Mouse (Mus musculus) thymus, adult 18-20 months (tissue): ENCODE data around the gene Pdgfd.
"Not testable (repeated sequence)": the region's sequence is repeated elsewhere in the genome, so short reads cannot be mapped to it uniquely, and the experiment has no call there.

ENCODE experiments used
- DNase-seq, 2 experiments: peaks; one replicate each; pipeline ENCODE4 v3.0.0; 2022; ENCODE audit warnings: mixed read lengths in 2 of 2

The Pdgfd gene

DNA sequence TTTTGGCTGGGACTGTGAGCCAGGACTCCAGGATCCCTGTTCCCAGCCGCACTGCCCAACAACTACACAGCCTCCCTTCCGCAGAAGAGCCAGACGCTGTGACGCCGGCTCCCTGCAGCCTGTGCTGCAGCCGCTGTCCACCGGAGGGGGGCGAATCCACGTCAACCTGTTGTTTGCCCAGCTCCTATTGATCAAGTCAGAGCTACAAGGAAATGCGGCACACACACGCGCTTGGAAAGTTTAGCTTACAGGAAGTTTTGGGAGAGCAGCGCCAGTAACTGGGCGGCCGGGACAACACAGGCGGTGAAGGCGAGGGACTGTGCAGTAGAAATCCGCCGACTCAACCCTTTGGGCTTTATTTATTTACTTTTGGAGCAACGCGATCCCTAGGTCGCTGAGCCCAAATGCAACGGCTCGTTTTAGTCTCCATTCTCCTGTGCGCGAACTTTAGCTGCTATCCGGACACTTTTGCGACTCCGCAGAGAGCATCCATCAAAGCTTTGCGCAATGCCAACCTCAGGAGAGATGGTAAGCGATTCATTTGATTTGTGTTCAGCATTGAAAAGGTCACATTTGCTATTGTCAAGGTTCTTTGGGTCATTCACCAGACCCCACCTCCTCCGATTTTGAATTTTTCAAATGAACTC lies at the start of gene Pdgfd:
TSS of gene Pdgfd (plus strand) at position 194 of the 647 bp plus-strand sequence.
- DNase-seq: peak in 1 of 2 experiments; percentile 1

DNA sequence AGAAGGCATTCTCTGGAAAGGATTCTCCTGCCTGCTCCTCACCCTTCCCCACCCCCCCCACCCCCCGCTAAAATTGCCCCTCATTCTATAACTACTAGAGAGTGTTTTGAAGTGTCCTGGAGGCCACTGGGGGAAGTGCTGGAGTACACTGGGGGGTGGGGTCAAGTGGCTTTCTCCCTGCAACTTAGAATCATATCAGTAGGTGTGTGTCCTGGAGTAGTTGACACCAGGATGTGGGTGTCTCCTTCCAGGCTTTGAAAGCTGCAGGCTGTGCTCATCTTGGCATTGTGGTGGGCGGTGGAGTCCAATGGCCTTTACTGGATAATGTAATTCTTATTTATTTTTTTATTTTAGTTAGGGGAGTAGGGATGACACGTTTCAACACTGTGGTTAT lies 651 bp downstream of the Pdgfd start:
- DNase-seq: no peak

DNA sequence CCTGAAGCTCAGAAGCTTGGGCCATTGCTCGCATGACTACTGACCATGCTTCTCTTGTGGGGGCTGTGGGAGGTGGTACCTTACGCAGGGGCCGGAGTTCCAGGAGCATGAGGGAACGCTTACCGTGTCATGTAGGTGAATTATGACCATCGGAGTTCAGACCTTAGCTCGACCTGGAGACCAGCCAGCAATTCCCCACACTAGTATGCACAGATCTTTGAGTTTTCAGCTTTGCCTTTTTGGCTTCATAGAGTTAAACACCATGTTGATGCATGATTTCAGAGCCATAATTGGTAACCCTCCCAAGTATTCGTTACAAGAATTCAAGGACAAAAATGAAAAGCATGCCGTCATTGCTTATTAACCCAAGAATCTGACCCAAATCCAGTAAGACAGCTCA lies 2.6 kb downstream of the Pdgfd start:
- DNase-seq: no peak

DNA sequence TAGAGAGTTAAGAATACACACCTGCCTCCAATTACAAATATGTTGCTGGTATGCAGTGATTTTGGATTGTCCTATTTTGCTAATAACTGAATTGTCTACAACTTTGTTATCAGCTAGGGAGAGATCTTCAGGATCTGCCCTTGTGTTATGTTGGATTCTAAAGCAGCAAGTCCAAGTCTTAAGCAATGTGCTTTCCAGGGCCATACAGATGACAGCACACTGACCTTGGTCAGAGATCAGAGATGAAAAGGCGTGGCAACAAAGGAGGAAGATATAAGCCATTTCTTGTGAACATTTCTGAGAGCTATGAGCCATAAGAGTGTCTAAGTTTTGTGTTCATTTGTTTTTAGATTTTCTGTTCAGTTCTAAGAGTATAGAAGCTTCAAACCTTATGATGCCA lies 4.9 kb downstream of the Pdgfd start:
- no peak for DNase-seq

DNA sequence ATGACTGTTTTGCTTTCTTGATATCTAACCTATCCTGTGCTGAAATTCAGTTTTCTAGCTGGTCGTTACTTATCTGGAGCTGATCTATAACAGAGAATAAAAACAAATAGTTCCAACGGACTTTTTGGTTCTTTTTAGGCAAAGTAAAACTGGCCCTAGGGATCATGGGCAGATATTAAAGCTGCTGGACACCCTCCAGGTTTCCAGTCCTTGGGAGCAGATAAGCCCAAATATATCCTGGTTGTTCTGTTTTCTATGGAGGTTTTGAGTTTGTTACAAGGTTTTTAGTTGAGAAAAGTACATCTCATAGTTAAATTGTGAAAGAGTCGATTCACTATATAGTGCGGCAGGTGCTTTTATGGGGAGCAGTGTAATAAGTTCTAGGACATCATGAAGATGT lies 7.3 kb downstream of the Pdgfd start:
- DNase-seq: no peak

DNA sequence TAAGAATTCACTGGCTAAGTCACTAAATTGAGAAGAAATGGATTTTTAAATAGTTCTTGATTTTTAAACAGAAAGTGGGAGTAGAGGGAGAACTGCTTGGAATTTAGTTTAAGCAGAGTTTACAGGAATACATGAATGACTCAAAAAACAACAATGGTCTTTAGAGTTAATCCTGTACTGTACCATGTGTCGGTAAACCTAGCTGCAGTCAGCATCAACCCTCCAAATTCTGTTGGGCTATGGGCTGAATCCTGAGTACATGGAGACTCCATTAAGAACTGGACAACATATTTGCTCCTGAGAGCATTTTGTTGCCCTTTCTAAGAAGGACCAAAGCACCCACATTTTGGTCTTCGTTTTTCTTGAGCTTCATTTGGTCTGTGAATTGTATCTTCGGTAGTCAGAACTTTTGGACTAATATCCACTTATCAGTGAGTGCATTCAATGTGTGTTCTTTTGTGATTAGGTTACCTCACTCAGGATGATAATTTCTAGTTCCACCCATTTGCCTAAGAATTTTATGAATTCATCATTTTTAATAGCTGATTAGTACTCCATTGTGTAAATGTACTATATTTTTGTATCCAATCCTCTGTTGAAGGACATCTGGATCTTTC lies 14.0 kb downstream of the Pdgfd start:
- no peak for DNase-seq

DNA sequence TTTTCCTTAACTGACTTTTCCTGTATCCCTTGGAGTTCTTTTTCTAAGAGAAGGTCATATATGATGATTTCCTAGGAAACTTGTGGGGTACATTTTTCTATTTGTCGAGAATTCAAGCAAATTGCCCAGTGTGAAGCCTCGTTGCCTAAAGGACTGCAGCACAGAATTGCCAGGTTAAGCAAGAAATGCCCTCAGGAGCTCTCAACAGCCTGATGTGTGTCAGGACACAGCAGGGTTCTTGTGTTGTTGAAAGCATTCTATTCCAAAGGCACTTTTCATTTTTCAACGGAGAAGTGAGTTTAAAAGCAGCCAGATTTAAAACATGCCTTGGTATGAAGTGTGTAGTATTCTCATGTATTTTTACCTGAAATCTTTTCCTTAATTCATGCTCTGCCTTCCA lies 19.6 kb downstream of the Pdgfd start:
- DNase-seq: no peak

DNA sequence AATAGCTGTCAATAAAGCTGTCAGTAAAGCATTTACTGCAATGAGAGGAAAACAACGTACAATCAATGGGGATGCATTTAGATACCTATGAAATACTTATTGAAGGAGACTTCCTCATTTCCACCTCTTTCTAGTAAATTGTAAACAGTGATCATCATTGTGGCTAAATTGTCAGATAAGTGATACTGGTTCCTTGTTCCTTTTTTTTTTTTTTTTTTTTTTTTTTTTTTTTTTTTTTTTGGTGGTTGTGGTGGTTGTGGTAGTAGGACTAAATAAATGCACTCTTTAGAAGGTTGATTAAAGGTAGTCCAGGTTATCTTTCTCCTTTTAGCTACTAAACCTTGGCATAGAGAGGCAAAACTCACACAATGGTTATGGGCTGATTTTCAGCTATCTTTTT lies 25.0 kb downstream of the Pdgfd start:
- no peak for DNase-seq

DNA sequence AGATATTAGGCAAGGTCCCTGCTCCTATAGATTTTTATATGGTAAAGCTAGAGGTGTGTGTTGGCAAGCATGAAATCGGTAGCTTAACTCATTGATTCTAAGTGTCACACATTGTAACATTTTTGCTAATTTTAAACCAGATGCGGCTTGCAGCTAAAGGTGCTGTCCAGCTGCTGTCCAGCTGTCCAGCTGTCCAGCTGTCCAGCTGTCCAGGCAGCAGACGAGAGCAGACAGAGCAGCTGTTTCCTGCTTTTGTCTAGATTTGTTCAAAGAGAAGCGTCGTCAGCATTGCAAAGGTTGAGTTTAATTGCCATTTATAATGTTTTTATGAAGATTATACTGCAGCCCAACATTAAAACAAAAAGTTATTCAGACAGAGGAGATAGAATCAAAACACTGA lies 44.5 kb downstream of the Pdgfd start:
- no peak for DNase-seq

DNA sequence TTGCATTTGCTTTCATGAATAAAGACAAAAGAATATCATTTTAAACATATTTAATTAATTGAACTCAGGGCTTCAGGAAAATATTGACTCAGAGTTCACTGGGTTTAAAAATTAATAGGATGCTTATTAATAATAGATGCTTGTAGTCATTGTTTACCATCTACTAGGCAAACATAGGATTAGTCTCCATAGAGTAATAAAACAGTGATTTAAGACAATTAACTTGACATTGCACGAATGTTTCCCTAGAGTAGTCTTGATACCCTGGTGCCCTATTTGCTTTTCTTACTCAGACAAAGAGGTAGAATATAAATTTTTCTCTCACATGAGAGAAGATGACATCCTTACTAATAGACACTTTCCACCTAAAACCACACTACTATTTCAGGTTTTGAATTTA lies 49.1 kb downstream of the Pdgfd start:
- no peak for DNase-seq

DNA sequence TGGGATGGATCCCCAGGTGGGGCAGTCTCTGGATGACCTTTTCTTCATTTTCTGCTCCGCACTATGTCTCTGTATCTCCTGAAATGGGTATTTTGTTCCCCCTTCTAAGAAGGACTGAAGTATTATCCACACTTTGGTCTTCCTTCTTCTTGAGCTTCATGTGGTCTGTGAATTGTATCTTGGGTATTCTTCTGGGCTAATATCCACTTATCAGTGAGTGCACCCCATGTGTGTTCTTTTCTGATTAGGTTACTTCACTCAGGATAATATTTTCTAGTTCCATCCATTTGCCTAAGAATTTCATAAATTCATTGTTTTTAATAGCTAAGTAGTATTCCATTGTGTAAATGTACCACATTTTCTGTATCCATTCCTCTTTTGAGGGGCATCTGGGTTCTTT lies 67.6 kb downstream of the Pdgfd start:
- not testable (repeated sequence) for DNase-seq

DNA sequence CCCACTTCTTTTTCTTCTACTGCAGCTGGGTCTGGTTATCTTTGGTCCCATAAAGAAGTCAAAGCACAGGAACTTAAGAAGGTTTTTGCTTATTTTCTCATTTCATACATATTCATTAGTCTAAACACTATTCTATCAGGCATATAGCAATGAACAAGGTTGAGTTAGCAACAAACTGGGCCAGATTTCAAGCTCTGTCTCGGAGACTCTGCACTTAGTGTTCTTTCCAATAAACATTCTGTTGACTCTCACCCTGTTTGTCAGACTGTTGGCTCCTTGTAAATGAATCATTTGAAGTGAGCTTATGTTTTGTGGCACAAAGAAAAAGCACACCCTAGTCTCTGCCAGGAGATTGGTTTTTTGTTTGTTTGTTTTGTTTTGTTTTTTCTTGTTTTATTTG lies 81.9 kb downstream of the Pdgfd start:
- no peak for DNase-seq

DNA sequence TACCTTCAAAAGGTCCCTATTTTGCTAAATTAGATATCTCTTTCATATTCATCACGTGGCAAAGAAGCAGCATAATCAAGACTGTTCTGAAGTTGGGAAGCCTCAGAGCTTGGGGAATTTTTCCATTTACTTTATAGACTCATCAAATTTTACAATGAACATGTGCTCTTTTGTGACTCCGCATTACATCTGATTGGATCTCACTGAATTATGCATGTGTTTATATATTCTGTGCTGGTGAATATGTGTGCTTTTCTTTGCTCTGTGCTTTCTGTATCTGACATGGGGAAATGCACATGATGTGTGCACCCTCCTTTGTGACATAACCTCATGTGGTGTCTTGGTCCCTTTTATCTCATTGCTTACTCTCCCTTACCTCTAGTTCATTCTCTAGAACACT lies 83.6 kb downstream of the Pdgfd start:
- DNase-seq: no peak

DNA sequence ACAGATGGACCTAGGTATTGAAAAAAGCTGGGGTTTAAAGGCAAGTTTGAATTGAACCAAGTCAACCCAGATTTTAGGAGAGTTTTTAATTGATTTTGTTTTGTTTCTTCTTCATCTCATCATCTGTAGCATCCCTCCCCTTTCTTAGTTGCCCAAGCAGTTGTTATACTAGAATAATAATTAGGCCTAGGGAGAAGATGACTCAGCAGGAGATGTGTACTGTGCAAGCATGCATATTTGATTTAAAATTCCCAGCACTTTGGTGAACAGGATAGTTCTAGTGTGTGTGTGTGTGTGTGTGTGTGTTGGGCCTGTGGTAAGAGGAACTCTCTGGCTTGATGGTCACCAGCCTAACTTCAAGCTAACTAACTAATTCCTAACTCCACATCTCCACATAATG lies 88.7 kb downstream of the Pdgfd start:
- DNase-seq: no peak

DNA sequence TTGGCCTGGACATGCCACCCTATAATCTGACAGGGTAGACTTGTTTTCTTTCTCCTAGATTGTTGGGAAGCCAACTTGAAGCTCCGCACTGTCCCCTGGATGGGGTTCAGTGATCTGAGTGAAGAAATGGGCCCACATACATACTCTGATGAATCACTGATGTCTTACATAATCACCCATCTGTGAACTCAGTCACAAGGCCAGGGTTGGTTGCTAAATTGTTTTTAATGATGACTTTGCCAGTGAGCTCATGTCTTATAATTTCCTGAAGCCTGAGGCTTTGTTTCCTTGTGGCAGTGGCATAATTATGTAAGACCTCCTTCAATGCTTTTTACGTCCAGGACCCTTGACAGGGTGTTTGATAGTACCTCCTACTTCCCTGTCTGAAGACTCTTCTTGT lies 96.4 kb downstream of the Pdgfd start:
- DNase-seq: no peak

DNA sequence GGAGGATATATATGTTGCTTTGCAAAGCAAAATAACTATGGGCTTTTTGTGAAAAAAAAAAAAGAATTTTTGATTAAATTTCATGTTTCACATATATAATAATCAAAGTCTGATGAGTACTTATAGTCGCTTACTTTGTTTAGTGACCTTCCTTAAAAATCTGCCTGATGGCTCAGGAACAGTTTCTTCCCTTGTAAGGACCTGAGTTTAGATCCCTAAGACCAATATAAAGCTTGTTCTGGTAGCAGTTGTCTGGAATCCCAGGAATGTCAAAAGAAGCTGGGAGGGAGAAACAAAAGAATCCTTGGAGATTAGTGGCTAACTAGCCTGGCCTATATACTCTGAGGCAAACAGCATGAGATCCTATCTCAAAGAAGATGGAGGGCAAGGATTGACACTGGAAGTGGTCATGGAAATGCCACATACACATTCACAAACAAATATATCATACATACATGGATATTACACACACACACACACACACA lies 101.5 kb downstream of the Pdgfd start, which contains the start of gene Ddi1:
TSS of gene Ddi1 (minus strand) at position 51 of the 485 bp plus-strand sequence.
- no peak for DNase-seq

DNA sequence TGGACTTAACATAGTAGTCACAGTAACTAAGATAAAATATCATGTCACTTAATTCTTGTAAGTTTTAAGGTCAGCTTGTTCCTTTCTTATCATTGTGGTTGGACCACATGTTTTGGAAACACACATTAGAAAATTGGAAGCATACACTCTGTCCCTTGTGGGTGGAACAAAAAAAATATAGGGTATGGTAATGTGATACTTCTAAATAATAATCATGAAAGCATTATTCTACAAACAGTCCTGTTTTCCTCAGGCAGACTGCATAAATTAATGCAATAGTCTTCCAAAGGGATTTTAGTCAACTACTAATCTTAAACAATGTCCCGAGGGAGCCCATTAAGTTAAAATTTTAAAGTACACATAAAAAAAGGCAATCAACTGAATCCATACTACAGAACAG lies 108.0 kb downstream of the Pdgfd start:
- no peak for DNase-seq

DNA sequence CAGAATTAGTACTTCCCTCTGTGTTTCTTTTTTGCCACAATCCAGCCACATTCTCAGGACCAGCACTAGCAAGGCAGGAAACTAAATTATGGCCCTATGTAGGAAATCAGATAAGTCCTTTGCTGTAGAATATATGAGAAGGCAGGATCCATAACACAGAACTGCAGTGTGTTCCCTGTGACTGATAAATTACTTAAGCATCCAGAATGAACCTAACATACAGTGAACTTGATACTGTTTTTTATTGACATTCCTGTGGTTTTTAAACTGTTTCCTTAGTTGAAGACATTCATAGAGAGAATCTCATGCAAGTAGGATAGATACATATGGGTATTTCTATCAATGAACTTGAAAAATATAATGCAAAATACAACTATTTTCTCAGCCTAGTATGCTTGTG lies 109.1 kb downstream of the Pdgfd start:
- DNase-seq: no peak

DNA sequence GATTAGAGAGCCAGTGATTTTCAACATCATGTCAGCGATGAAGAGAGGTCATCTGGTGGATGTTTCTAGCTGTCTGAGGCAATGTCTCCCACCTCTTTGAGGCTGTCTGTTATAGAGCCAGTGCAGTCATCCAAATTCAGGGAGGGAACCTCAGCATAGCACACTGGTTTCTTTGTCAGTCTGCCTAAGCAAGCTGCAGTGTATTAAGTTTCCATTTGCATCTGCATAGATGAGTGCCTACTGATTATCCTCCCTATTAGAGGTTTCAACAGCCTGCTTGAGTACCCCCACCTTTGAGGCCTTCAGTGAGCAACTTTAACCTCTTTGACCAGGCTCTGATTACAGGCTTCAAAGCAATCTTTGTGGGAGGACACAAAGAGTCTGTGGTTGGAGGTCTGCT lies 118.4 kb downstream of the Pdgfd start:
- no peak for DNase-seq

DNA sequence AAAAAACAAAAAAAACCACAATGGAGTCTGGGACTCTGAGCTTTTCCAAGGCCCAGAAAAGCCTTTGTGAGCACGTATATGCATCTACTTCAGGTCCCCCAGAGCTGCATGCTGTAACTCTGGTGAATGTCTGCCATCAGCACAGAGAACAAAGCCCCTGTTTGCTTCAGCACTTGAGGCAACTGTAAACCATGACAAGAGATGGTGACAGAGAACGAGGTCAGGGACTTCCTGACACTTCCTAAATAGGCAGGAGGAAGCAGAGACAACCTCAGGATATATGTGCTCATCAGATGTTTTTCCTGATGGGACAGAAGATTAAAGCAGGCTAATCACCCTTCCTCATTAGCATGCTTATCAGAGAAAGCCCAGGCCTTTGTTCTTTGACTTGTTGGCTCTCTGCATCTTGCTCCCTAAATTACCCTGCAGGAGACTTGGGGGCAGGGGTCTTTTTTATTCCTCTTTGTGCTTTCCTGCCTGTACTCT lies 120.9 kb downstream of the Pdgfd start:
- DNase-seq: no peak

DNA sequence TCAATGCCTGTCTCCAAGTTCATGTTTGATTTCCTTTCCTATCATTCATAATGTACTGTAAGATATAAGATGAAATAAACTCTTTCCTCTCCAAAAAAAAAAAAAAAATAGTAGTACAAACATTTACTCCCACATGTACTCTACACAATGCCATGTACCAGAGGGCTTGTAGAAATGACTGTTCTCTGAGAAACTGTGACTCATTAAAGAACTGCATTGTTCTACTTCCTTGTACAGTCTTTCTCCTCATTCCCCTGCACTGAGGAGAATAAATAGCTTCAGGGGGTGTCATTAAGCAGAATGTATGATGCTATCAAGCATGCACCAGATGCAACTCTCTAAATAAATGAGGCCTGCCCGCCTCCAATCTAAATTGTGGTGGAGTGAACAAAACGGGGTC lies 130.2 kb downstream of the Pdgfd start:
- no peak for DNase-seq

DNA sequence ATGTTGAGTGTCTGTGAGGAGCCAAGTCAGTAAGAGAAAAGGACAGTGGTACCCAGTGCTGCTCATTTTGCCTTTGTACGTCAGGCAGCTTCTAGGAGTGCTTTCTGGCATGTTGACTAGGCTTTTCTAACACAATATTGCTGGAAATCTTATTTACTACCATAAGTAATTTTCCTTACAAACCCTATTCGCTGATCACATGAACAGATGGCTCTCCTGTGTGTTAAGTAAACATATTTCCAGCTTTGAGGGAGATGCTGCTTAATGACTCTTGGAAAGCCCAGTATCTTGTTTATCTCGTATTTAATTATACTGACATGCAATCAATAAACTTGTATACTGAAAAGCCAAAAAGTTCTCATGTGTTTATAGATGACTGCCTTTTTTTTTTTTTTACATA lies 133.7 kb downstream of the Pdgfd start:
- no peak for DNase-seq

DNA sequence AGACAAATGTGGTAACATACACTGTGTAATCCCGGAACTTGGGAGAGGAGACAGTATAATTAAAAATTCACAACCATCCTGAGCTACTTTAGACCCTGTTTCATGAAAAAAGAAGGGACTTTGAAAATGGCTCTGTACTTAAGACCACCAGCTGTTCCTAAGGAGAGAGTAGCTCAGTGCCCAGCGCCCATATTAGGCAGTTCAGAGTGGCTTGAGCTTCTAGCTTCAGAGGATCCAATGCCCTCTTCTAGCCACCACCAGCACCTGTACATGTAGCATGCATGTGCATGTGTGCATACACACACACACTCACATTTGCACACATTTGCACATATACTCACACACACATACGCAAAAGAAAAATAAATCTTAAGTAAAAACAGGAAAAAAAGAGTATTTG lies 136.2 kb downstream of the Pdgfd start:
- DNase-seq: no peak

DNA sequence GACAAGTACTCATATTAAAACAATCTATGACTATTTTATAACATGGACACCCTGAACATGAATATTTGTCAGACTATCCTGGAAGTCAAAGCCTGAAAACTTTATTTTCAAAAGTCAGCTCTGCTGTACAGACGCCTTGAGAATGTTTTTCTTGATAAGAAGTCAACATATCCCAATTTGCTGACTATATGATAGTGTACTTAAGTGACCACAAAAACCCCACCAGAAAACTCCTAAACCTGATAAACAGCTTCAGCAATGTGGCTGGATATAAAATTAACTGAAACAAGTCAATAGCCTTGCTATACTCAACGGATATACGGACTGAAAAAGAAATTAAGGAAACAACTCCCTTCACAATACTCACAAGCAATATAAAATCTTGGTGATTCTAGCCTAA lies 137.5 kb downstream of the Pdgfd start:
- DNase-seq: no peak

DNA sequence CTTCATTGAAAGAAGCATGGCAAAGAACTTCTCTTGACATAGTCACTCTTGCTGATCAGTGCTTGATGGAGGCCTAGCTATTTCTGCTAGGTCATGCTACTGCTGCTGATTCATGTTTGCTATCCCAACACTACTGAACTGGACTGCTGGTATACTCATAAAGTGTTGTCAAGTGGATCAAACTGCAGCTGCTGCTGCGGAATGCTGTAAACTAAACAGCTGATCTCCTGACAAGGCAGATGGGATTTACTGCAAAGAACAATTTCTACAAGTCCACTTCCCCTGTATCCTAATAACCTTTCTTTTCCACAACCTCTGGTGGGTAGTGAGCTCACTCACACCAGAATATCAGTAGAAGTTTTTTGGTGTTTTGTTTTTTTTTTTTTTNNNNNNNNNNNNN lies 148.7 kb downstream of the Pdgfd start:
- no peak for DNase-seq
